Mouse (Mus musculus) embryonic facial prominence, embryonic 13.5 days (tissue): ENCODE results near the gene Ddx54. TPM values are rescaled to one million over a fixed set of nuclear protein-coding genes. Genes with fewer than 3 reads are reported as not detected.

ENCODE experiments used
- ATAC-seq: fragments of 200-750 bp; cut with Nextera tagmentation; 2 replicates; pipeline ENCODE4 v1.8.0; 2017; ENCODE audit warnings: low read depth; ENCODE audit not compliant: insufficient number of reproducible peaks, insufficient read depth, low FRiP score, low TSS enrichment
- H3K27ac ChIP-seq: fragments of 300-500 bp; sonication (generic); 2 replicates; pipeline ENCODE4 v1.5.1; 2015; ENCODE audit warnings: moderate library complexity, mild to moderate bottlenecking, inconsistent platforms
- H3K27me3 ChIP-seq: fragments of 300-500 bp; sonication (generic); 2 replicates; pipeline ENCODE4 v1.6.1; 2015; ENCODE audit warnings: mild to moderate bottlenecking, inconsistent platforms
- H3K36me3 ChIP-seq: fragments of 300-500 bp; sonication (generic); 2 replicates; pipeline ENCODE4 v1.6.1; 2015; ENCODE audit warnings: mild to moderate bottlenecking, inconsistent platforms
- H3K4me1 ChIP-seq: fragments of 300-500 bp; sonication (generic); 2 replicates; pipeline ENCODE4 v1.6.1; 2015; ENCODE audit warnings: inconsistent platforms
- H3K4me2 ChIP-seq: fragments of 300-500 bp; sonication (generic); 2 replicates; pipeline ENCODE4 v1.6.1; 2015; ENCODE audit warnings: moderate library complexity, mild to moderate bottlenecking, inconsistent platforms
- H3K4me3 ChIP-seq: fragments of 300-500 bp; sonication (generic); 2 replicates; pipeline ENCODE4 v1.5.1; 2015; ENCODE audit warnings: mild to moderate bottlenecking, inconsistent platforms
- H3K9ac ChIP-seq: fragments of 300-500 bp; sonication (generic); 2 replicates; pipeline ENCODE4 v1.6.1; 2015; ENCODE audit warnings: mild to moderate bottlenecking, inconsistent platforms
- H3K9me3 ChIP-seq: fragments of 300-500 bp; sonication (generic); 2 replicates; pipeline ENCODE4 v1.6.1; 2016; ENCODE audit warnings: inconsistent platforms
- WGBS: fragments of 180-500 bp; shearing (Covaris S2); methylation state at CpG from one replicate; pipeline ENCODE4 v1.1.7; 2015; ENCODE audit warnings: mixed read lengths; 5-methylcytosine and 5-hydroxymethylcytosine counted together
- polyA plus RNA-seq: library from polyadenylated mRNA; unstranded; fragments of >200 nt; fragmentation: Nextera tagmentation; extraction: Ambion mirVana; gene quantifications from 2 replicates; pipeline ENCODE4 v1.2.1, GENCODE M21; 2015

The Ddx54 gene
- polyA plus RNA-seq, 1 experiment from 2014 or later: 45.6 TPM

- H3K27me3 ChIP-seq: no peaks in the 10 kb centered on the region
- no peak overlapping the region for H3K4me3 ChIP-seq
- WGBS: 75% methylated on average over 12 of the region's 12 CpGs
- ATAC-seq: no peak
- H3K9me3 ChIP-seq: no peaks in the 10 kb centered on the region
- peaks cover 83% of the 10 kb centered on the region for H3K36me3 ChIP-seq
- H3K27ac ChIP-seq: no peak overlapping the region
- no peak overlapping the region for H3K9ac ChIP-seq
- no peak overlapping the region for H3K4me2 ChIP-seq
- peaks cover 18% of the 10 kb centered on the region for H3K4me1 ChIP-seq
These were observed 6.2 kb downstream of the Ddx54 start for GRCm38 (mm10) chr5:120618778-120619177.

GRCm38 (mm10) chr5:120619201-120619600 is 6.7 kb downstream of the Ddx54 start:
- H3K27ac ChIP-seq: no peak overlapping the region
- peaks cover 87% of the 10 kb centered on the region for H3K36me3 ChIP-seq
- no peak for ATAC-seq
- 25% methylated on average over 5 of the region's 5 CpGs for WGBS
- no peaks in the 10 kb centered on the region for H3K9me3 ChIP-seq
- peaks cover 13% of the 10 kb centered on the region for H3K4me1 ChIP-seq
- H3K4me2 ChIP-seq: no peak overlapping the region
- no peaks in the 10 kb centered on the region for H3K27me3 ChIP-seq
- no peak overlapping the region for H3K9ac ChIP-seq
- no peak overlapping the region for H3K4me3 ChIP-seq

GRCm38 (mm10) chr5:120620375-120621077 is 8.0 kb downstream of the Ddx54 start:
- Histone ChIP-seq H3K36me3 (peaks cover 94% of the 10 kb centered on the region), H3K4me1 (peaks cover 13% of the 10 kb centered on the region), H3K4me2 (no peak overlapping the region), H3K9me3 (no peaks in the 10 kb centered on the region), H3K4me3 (no peak overlapping the region), H3K9ac (no peak overlapping the region), H3K27me3 (no peaks in the 10 kb centered on the region), H3K27ac (no peak overlapping the region)
- WGBS: 69% methylated on average over 18 of the region's 18 CpGs
- ATAC-seq: no peak

DNA sequence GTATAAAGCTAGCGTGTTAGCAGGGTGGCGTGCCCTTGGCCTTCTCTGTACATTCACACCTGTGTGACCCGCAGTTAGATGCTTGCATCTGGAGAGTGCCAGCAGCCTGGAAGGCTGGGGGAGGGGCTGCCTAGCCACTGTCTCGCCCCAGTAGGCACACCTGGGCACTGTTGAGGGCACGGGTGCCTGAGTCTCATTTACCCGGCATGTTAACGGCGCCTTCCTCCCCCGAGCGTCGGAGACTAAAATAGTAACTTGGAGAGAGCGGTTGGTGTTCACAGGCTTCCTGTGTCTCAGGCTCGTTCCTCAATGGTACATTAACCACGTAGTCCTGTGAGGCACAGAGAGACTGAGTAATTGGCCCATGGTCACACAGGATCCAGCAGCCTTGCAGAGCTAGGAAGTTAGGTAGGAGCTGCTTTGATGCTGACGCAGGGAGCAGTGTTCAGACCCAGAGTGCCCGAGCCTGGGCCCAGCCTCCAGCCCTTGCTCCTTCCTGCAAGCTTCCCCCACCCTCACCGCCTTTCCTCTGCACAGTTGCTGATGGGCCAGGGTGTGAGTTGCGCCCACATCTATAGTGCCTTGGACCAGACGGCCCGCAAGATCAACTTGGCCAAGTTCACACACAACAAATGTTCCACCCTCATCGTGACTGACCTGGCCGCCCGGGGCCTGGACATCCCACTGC is 8.7 kb downstream of the Ddx54 start:
- Histone ChIP-seq H3K4me2 (no peak overlapping the region), H3K27me3 (no peaks in the 10 kb centered on the region), H3K36me3 (peaks cover 94% of the 10 kb centered on the region), H3K9me3 (no peaks in the 10 kb centered on the region), H3K9ac (no peak overlapping the region), H3K4me1 (peaks cover 13% of the 10 kb centered on the region), H3K4me3 (no peak overlapping the region), H3K27ac (0 out of 2 replicates have a peak overlapping the region, but pooled peaks have one; percentile 4)
- 94% methylated on average over 23 of the region's 23 CpGs for WGBS
- no peak for ATAC-seq

DNA sequence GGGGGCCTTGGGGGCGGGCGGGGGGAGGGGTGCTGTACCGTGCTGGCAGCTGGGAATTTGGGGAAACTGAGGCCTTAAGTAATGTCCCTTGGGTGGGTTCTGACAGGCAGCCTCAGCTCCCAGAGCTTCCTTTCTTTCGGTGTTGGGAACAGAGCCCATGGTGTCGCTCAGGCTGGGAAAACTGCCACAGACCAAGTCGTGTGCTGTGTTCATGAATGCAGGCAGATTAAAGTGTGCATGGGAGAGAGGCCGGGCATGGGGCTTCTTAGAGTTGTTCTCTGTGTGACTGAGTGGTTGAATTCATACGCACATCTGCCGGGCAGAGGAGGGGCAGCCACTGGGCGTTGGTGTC is 9.3 kb downstream of the Ddx54 start:
- H3K9ac ChIP-seq: no peak overlapping the region
- peak overlapping the region; percentile 4; the same call in 1 of the 2 replicates for H3K27ac ChIP-seq
- H3K4me1 ChIP-seq: peaks cover 13% of the 10 kb centered on the region
- H3K27me3 ChIP-seq: no peaks in the 10 kb centered on the region
- no peaks in the 10 kb centered on the region for H3K9me3 ChIP-seq
- no peak overlapping the region for H3K4me3 ChIP-seq
- no peak for ATAC-seq
- 84% methylated on average over 10 of the region's 10 CpGs for WGBS
- H3K36me3 ChIP-seq: peaks cover 96% of the 10 kb centered on the region
- no peak overlapping the region for H3K4me2 ChIP-seq

DNA sequence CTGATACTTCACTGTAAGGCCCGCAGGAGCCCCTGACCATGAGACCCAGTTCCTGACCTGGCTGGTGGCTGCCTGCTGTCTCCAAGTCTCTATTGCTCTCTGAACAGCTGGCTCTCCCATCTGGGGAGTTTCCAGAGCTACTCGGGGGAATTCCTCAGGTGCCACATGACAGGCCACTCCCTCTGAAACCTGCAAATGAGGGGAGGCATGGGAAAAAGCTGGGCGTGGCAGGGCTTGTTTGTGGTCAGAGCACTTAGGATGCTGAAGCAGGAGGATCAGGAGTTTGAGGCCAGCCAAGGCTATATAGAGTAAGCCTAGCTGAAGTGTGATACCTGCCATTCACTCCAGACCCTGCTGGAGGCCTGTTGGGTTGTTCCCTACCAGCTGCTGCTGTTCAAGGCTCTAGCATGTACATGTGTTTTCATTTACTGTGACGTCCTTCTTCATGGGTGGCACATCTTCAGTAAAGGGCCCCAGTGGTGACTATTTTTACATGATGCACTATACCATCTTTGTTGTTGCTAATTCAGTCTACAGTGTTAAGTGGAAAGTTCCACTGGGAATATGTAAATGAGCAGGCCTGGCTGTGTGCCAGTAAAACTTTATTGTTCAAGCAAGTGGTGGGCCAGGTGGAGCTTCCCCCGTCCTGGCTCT is 9.8 kb downstream of the Ddx54 start:
- WGBS: 59% methylated on average over 5 of the region's 5 CpGs
- Histone ChIP-seq H3K9ac (no peak overlapping the region), H3K36me3 (peaks cover 96% of the 10 kb centered on the region), H3K9me3 (no peaks in the 10 kb centered on the region), H3K4me3 (no peak overlapping the region), H3K4me2 (no peak overlapping the region), H3K27me3 (no peaks in the 10 kb centered on the region), H3K27ac (peak overlapping the region; percentile 4; the same call in 1 of the 2 replicates), H3K4me1 (peaks cover 13% of the 10 kb centered on the region)
- ATAC-seq: no peak

DNA sequence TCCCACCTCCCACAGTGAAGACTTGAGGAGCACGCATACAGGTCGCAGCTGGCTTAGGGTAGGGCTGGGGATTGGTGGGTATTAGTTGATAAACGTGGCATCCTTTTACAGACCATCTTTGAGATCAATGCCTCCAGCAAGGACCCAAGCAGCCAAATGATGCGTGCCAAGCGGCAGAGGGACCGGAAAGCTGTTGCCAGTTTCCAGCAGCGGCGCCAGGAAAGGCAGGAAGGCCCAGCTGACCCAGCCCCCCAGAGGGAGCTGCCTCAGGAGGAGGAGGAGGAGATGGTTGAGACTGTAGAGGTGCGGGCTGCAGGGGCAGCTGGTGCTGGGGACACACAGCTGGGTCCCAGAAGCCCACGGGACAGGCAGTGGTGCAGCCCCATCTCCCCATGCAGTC is 11.9 kb downstream of the Ddx54 start:
- peaks cover 18% of the 10 kb centered on the region for H3K4me1 ChIP-seq
- 94% methylated on average over 10 of the region's 10 CpGs for WGBS
- no peak overlapping the region for H3K4me3 ChIP-seq
- no peak overlapping the region for H3K9ac ChIP-seq
- peaks cover 5% of the 10 kb centered on the region; the same call in 1 of the 2 replicates for H3K27me3 ChIP-seq
- H3K36me3 ChIP-seq: peaks cover 89% of the 10 kb centered on the region
- no peak for ATAC-seq
- H3K4me2 ChIP-seq: no peak overlapping the region
- no peaks in the 10 kb centered on the region for H3K9me3 ChIP-seq
- H3K27ac ChIP-seq: no peak overlapping the region

DNA sequence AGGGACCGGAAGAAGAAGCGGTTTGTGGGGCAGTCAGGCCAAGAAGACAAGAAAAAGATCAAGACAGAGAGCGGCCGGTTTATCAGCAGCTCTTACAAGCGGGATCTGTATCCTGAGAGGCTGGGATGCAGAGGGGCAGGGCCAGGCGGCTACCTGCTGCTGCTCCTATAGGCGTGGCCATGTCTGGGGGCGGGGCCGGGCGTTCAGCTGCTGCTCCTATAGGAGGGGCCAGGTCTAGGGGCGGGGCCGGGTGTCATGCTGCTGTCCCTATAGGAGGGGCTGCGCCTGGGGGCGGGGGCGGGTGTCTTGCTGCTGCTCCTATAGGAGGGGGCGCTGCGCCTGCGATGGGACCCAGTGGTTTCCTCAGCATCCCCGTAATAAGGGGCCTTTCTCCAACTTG is 13.9 kb downstream of the Ddx54 start:
- H3K9me3 ChIP-seq: no peaks in the 10 kb centered on the region
- H3K27me3 ChIP-seq: peaks cover 24% of the 10 kb centered on the region
- peaks cover 69% of the 10 kb centered on the region for H3K36me3 ChIP-seq
- H3K4me1 ChIP-seq: peaks cover 18% of the 10 kb centered on the region
- H3K9ac ChIP-seq: no peak overlapping the region
- WGBS: 26% methylated on average over 19 of the region's 19 CpGs
- no peak overlapping the region for H3K4me3 ChIP-seq
- no peak overlapping the region for H3K27ac ChIP-seq
- H3K4me2 ChIP-seq: no peak overlapping the region
- ATAC-seq: no peak; the same call in 1 of the 2 replicates

DNA sequence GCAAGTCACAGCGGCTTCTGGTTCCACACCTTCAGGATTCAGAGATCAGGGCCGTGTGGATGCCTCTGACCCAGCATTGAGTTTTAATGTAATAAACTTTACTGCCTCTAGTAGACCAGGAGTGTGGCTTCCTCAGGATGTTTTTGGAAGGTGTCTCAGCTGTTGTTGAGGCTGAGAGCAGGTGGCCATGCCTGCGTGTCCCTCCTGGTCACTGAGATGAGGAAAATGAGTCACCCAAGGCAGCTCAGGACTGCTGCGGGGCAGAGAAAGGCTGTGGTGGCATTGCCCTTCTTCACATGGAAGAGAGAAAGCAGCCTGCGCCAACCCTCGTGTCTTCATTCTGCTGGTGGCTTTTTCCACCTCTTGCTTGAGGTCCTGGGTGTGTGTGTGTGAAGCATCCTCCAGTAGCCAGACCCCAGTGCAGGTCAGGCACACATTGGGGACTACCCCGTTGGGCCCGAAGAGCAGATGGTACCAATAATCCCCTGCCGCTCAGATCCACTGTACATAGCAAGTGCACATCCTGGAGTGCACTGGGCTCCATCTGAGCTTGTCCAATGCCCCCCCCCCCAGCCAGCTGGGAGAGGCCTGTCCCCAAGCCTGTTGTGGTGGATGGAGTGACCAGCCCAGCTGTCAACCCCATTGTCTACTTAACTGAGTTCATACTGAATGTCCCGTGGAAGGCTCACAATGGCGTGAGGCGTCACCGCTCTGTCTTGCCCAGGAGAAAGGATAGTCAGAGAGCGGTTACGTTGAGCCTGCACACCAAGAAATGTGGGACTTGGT is 15.2 kb downstream of the Ddx54 start:
- H3K27me3 ChIP-seq: peaks cover 30% of the 10 kb centered on the region
- peaks cover 58% of the 10 kb centered on the region for H3K36me3 ChIP-seq
- no peak overlapping the region for H3K4me3 ChIP-seq
- H3K4me1 ChIP-seq: peaks cover 6% of the 10 kb centered on the region; the same call in 1 of the 2 replicates
- 86% methylated on average over 15 of the region's 15 CpGs for WGBS
- no peak overlapping the region for H3K4me2 ChIP-seq
- peaks cover 4% of the 10 kb centered on the region for H3K9me3 ChIP-seq
- ATAC-seq: no peak
- no peak overlapping the region for H3K9ac ChIP-seq
- H3K27ac ChIP-seq: no peak overlapping the region

GRCm38 (mm10) chr5:120628624-120629023 is 16.1 kb downstream of the Ddx54 start:
- no peak overlapping the region for H3K4me2 ChIP-seq
- no peak for ATAC-seq
- 55% methylated on average over 7 of the region's 7 CpGs for WGBS
- H3K36me3 ChIP-seq: peaks cover 50% of the 10 kb centered on the region
- H3K9ac ChIP-seq: no peak overlapping the region
- H3K9me3 ChIP-seq: peaks cover 4% of the 10 kb centered on the region
- H3K4me3 ChIP-seq: no peak overlapping the region
- H3K27ac ChIP-seq: no peak overlapping the region
- peaks cover 34% of the 10 kb centered on the region for H3K27me3 ChIP-seq
- peaks cover 6% of the 10 kb centered on the region; the same call in 1 of the 2 replicates for H3K4me1 ChIP-seq

- H3K4me1 ChIP-seq: peaks cover 6% of the 10 kb centered on the region; the same call in 1 of the 2 replicates
- peaks cover 25% of the 10 kb centered on the region for H3K36me3 ChIP-seq
- no peak for ATAC-seq
- peaks cover 4% of the 10 kb centered on the region for H3K9me3 ChIP-seq
- peak overlapping the region; percentile 28 for H3K4me3 ChIP-seq
- H3K27me3 ChIP-seq: peaks cover 37% of the 10 kb centered on the region
- no peak overlapping the region for H3K27ac ChIP-seq
- peak overlapping the region; percentile 54 for H3K4me2 ChIP-seq
- peak overlapping the region; percentile 58; the same call in 1 of the 2 replicates for H3K9ac ChIP-seq
- WGBS: 5% methylated on average over 29 of the region's 29 CpGs
These were observed 18.6 kb downstream of the Ddx54 start for GRCm38 (mm10) chr5:120631128-120631527.
